Mouse (Mus musculus) liver, postnatal 0 days (tissue): ENCODE measurements around the gene Pnp. TPM values are rescaled to one million over a fixed set of nuclear protein-coding genes. Genes with fewer than 3 reads are reported as not detected.
"Not testable (repeated sequence)": the region's sequence is repeated elsewhere in the genome, so short reads cannot be mapped to it uniquely, and the experiment has no call there.

Experiments
- ATAC-seq: fragments of 200-750 bp; cut with Nextera tagmentation; 2 replicates; pipeline ENCODE4 v1.8.0; 2017; ENCODE audit warnings: mild to moderate bottlenecking, moderate library complexity
- DNase-seq: peaks from one replicate; pipeline ENCODE4 v3.0.0-alpha.2; 2016
- H3K27ac ChIP-seq: fragments of 300-500 bp; sonication (generic); 2 replicates; pipeline ENCODE4 v1.5.1; 2014; ENCODE audit warnings: antibody characterized with exemption, moderate library complexity, mild to moderate bottlenecking, low read depth
- H3K27me3 ChIP-seq: fragments of 300-500 bp; sonication (generic); 2 replicates; pipeline ENCODE4 v1.6.1; 2014; ENCODE audit warnings: low read length, control low read depth, mixed read lengths; ENCODE audit not compliant: insufficient read depth
- H3K36me3 ChIP-seq: fragments of 300-500 bp; sonication (generic); replicated peaks from 2 replicates; pipeline ENCODE4 v1.6.1; 2014; ENCODE audit warnings: mild to moderate bottlenecking, control low read depth, low read length, moderate library complexity, mixed read lengths; ENCODE audit not compliant: insufficient read depth
- H3K4me1 ChIP-seq: fragments of 300-500 bp; sonication (generic); 2 replicates; pipeline ENCODE4 v1.6.1; 2014; ENCODE audit warnings: antibody characterized with exemption, mild to moderate bottlenecking, control low read depth; ENCODE audit not compliant: insufficient read depth
- H3K4me2 ChIP-seq: fragments of 300-500 bp; sonication (generic); 2 replicates; pipeline ENCODE4 v1.6.1; 2014; ENCODE audit warnings: low read depth, mild to moderate bottlenecking, low read length, moderate library complexity, mixed read lengths
- H3K4me3 ChIP-seq: fragments of 300-500 bp; sonication (generic); 2 replicates; pipeline ENCODE4 v1.5.1; 2014; ENCODE audit warnings: low read depth, low read length
- H3K9ac ChIP-seq: fragments of 300-500 bp; sonication (generic); replicated peaks from 2 replicates; pipeline ENCODE4 v1.6.1; 2014; ENCODE audit warnings: mild to moderate bottlenecking, moderate library complexity
- H3K9me3 ChIP-seq: fragments of 300-500 bp; sonication (generic); 2 replicates; pipeline ENCODE4 v1.6.1; 2016; ENCODE audit warnings: mild to moderate bottlenecking, control low read depth, low read length, mixed read lengths
- CTCF ChIP-seq: sonication (generic); IDR thresholded peaks from 2 replicates; pipeline ENCODE4 v1.5.1; 2016; ENCODE audit warnings: antibody characterized with exemption, low read depth
- EP300 ChIP-seq: IDR thresholded peaks from 2 replicates; pipeline ENCODE4 v1.6.1; 2016; ENCODE audit warnings: antibody characterized with exemption, low read depth, mild to moderate bottlenecking
- WGBS: fragments of 180-500 bp; shearing (Covaris S2); extraction: QIAGEN DNeasy Blood & Tissue Kit; methylation state at CpG from one replicate; pipeline ENCODE4 v1.1.7; 2014; ENCODE audit not compliant: insufficient replicate concordance; 5-methylcytosine and 5-hydroxymethylcytosine counted together
- polyA plus RNA-seq: library from polyadenylated mRNA; unstranded; fragments of >200 nt; fragmentation: Nextera tagmentation; extraction: Ambion mirVana; gene quantifications from 2 replicates; pipeline ENCODE4 v1.2.1, GENCODE M21; 2015

Gene Pnp
- polyA plus RNA-seq, 1 experiment from 2014 or later = 66.4 TPM

DNA sequence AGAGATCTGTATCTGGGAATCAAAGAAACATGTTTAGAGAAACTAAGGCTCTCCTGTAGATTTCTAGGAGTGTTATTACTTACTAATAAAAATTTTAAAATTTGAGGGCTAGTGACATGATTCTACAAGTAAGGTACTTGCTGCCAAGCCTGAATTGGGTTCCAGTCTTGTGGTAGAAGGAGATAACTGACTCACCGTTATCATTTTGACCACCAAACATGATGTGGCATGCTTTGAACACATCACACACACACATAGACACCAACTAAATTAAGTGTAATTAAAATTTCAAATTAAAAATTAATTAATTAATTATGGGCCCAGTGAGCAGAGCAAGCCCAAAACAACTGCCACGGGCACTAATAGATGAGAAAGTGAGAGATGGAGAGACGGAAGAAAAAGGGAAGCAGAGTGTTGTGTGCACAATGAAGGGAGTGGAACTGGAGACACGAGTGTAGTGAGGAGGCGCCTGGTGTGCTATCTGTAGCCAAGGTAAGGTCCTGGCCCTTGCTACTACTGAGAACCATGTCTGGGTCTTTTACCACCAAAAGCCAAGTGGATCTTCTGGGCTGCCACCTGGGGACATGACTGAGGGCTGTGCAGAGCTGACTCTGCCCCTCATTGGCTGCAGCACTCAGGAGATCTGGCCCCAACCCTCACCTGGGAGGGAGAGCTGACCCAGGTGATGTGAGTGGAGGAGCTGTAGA lies 27.6 kb downstream of the Pnp start:
- not testable (repeated sequence) for DNase-seq, H3K9ac ChIP-seq, H3K27me3 ChIP-seq, H3K36me3 ChIP-seq, H3K9me3 ChIP-seq, H3K4me3 ChIP-seq
- peaks cover 14% of the 10 kb centered on the region for H3K4me1 ChIP-seq
- peak; percentile 70; the same call in 1 of the 2 replicates for TF ChIP-seq EP300
- 61% methylated on average over 5 of the region's 5 CpGs for WGBS
- H3K27ac ChIP-seq = peak overlapping the region; percentile 66; the same call in 1 of the 2 replicates
- ATAC-seq = peak; percentile 36; the same call in 1 of the 2 replicates
- peak overlapping the region; percentile 55; the same call in 1 of the 2 replicates for H3K4me2 ChIP-seq

DNA sequence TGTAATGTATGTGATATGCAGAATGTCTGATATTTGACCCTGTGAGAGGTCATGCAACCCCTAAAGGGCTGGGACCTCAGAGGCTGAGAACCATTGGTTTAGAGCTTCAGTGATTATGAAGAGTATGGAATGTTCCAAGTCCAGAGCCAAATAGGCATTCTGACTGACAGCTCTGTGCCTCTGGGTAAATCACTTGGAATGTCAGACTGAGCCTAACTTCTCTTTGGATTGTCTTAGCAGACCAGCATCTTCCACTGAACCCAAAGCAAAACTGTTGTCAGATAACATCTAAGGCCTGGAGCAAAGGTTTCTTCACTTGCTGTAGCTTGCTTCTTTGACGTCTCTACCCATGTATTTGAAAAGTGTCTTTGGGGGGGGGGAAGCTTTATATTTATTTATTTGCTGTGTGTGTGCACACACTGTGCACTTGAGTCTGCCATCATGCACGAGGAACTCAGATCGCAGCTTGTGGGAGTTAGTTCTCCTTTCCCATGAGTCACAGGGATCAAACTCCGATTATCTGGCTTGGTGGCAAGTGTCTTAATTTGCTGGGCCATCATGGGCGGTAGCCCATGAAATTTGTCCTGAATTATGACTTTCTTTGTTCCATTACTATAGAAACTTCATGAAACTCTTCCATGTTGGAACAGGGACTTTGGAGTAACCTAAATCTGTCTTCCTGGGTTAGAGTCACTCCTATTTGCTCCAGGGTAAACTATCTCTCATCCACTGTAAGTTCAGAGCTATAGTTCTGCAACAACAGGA lies 37.5 kb downstream of the Pnp start:
- no peak overlapping the region for H3K4me3 ChIP-seq
- TF ChIP-seq CTCF (no peak), EP300 (no peak)
- H3K27ac ChIP-seq = no peak overlapping the region
- no peaks in the 10 kb centered on the region for H3K9me3 ChIP-seq
- H3K9ac ChIP-seq = no peak overlapping the region
- H3K27me3 ChIP-seq = no peaks in the 10 kb centered on the region
- no peak overlapping the region for H3K4me2 ChIP-seq
- peaks cover 5% of the 10 kb centered on the region; the same call in 1 of the 2 replicates for H3K36me3 ChIP-seq
- no peak for ATAC-seq
- no peak for DNase-seq
- 74% methylated on average over 5 of the region's 5 CpGs for WGBS
- H3K4me1 ChIP-seq = peaks cover 8% of the 10 kb centered on the region; the same call in 1 of the 2 replicates

DNA sequence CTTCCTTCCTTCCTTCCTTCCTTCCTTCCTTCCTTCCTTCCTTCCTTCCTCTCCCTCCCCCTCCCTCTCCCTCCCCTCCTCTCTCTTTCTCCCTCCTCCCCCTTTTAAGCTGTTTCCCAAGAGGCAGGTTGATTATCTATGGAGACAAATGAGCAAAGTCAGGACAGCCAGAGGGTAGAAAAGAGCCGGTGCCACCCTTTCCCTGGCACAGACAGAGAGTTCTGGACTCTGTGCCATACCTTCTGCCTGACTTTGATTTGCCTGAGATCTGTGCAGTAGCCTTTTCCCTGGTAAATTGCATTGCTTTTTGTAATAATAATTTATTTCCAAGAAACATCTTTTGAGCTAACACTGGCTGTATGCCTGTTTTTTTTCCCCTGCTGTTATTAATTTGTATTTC lies 38.2 kb downstream of the Pnp start:
- Histone ChIP-seq H3K27me3 (no peaks in the 10 kb centered on the region), H3K4me3 (no peak overlapping the region), H3K36me3 (peaks cover 5% of the 10 kb centered on the region; the same call in 1 of the 2 replicates), H3K27ac (no peak overlapping the region; the same call in 1 of the 2 replicates), H3K9ac (no peak overlapping the region), H3K4me2 (no peak overlapping the region), H3K9me3 (no peaks in the 10 kb centered on the region), H3K4me1 (peaks cover 8% of the 10 kb centered on the region; the same call in 1 of the 2 replicates)
- DNase-seq (no peak), ATAC-seq (no peak)
- 38% methylated on average over 1 of the region's 1 CpGs for WGBS
- TF ChIP-seq EP300 (no peak), CTCF (no peak)

DNA sequence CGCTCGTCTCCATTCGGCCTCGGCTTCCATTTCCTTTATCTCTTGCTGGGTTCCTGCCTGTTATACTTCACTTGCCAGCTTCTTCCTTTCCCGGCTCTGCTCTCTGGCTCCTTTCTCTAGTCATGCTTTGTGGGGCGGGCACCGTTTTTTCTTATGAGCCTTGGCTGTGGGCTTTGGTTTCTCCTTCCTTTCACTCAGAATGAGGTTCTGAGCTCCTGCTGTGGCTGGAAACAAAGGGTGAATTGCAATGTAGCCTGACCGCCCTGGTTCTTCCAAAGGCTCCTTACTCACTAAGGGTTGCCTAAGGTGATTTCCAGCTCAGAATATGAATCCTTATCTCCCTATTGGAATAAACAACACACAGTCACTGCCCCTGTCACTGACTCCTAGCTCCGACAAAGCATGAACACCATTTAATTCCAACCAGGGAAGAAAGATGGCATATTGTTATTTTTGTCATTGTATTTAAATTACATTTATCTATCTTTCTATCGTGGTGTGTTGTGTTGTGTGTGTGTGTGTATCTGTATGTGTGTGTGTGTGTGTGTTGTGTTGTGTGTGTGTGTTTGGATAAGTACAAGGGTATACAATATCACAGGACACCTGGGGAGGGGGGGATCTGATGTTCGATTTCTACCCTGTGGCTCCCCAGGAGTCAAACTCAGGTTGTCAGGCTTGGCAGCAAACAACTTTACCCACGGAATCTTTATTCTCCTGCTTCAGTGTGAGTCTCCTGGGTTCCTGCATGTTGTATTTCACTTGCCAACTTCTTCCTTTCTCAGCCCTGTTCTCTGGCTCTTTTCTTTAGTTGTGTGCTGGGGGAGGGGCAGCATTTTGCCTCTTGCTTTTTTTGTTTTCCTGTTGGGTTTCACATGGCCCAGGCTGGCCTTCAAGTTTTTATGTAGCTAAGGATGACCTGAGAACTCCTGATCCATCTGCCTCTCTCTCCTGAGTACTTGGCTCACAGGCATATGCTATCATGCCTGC lies 39.0 kb downstream of the Pnp start:
- Histone ChIP-seq H3K27ac (peak overlapping the region; percentile 34; the same call in 1 of the 2 replicates), H3K9me3 (no peaks in the 10 kb centered on the region), H3K4me3 (no peak overlapping the region), H3K4me2 (no peak overlapping the region), H3K27me3 (no peaks in the 10 kb centered on the region), H3K36me3 (no peaks in the 10 kb centered on the region), H3K4me1 (peaks cover 8% of the 10 kb centered on the region; the same call in 1 of the 2 replicates), H3K9ac (no peak overlapping the region)
- TF ChIP-seq CTCF (no peak), EP300 (no peak)
- WGBS = 35% methylated on average over 12 of the region's 12 CpGs
- ATAC-seq = no peak
- no peak for DNase-seq

DNA sequence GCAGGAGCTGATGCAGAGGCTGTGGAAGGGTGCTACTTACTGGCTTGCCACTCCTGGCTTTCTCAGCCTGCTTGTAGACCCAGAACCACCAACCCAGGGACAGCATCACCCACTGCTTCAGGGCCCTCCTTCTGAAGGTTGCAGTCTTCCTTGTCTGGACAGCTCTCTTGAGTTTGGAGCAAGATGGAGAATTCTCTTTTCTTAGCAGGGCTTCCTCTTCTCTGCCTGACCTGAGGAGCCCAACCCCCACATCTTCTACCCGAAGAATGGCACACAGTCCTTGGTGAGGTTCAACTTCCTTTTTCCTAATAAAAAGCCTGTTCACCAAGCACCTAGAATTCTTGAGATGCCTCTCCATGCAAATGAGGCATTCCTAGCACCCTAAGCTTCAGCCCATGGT lies 39.9 kb downstream of the Pnp start:
- WGBS = 43% methylated on average over 1 of the region's 1 CpGs
- no peak overlapping the region for H3K27ac ChIP-seq
- ATAC-seq (no peak), DNase-seq (no peak)
- no peak overlapping the region for H3K9ac ChIP-seq
- no peaks in the 10 kb centered on the region for H3K36me3 ChIP-seq
- no peaks in the 10 kb centered on the region for H3K27me3 ChIP-seq
- H3K9me3 ChIP-seq = no peaks in the 10 kb centered on the region
- no peak for TF ChIP-seq EP300
- no peak for TF ChIP-seq CTCF
- no peak overlapping the region for H3K4me2 ChIP-seq
- H3K4me3 ChIP-seq = no peak overlapping the region
- peaks cover 8% of the 10 kb centered on the region; the same call in 1 of the 2 replicates for H3K4me1 ChIP-seq

DNA sequence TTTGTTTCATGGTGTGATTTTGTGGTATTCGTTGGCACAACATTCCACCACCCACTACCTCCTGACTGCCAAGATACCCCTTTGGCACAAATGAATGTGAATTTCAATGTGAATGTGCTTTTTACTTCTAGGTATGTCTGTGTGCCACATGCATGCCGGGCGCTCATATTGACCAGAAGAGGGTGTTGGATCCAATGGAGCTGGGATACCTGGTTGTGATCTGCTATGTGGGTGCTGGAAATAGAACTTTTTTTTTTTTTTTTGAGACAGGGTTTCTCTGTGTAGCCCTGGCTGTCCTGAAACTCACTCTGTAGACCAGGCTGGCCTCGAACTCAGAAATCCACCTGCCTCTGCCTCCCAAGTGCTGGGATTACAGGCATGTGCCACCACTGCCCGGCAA lies 42.2 kb downstream of the Pnp start:
- H3K36me3 ChIP-seq, H3K27me3 ChIP-seq, H3K9me3 ChIP-seq, H3K9ac ChIP-seq, DNase-seq, H3K27ac ChIP-seq, ATAC-seq, H3K4me3 ChIP-seq, H3K4me2 ChIP-seq: not testable (repeated sequence)
- H3K4me1 ChIP-seq = peaks cover 11% of the 10 kb centered on the region; the same call in 1 of the 2 replicates
- WGBS = 87% methylated on average over 4 of the region's 5 CpGs
